Mouse (Mus musculus): ENCODE data around the gene Syn3.

DNA sequence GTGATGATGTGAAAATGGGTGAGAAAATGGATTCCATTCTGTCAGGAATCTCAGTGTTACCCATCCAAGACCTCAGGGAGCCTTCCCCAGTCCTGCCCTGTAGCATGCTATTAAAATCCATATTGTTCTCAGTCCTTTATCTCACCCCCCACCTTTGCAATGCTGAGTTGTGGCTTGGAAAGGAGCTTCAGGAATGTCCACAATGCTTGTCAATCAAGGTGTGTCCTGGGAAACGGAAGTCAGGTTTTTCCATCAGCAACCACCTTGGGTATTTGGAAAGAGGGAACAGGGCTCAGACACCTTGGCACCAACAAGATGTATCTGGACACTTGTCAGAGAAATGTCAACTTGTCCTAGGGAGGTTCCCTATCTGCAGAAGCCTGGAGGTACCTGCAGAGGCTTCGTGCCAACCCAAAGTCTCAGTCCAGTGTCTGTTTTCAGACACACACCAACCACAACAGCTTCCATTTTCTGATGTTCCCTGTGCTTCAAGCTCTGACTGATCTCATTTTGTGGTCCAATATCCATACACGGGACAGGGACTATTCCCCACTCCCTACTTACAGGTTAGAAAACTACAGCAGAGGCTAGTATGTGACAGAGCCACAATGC lies 302.2 kb downstream of the Syn3 start:
- no peak for TF ChIP-seq POLR2A (IDR thresholded peaks at IDR 0.05; ENCODE audit: borderline replicate concordance, extremely low read depth, insufficient read depth, insufficient read length, poor library complexity, severe bottlenecking)
- TF ChIP-seq CTCF (IDR thresholded peaks at IDR 0.05; ENCODE audit: borderline replicate concordance, extremely low read depth, insufficient read depth, insufficient read length): no peak
